Mouse (Mus musculus): ENCODE measurements around the gene Fbxl16.
"Not testable (repeated sequence)": the region's sequence is repeated elsewhere in the genome, so short reads cannot be mapped to it uniquely, and the experiment has no call there.

The Fbxl16 gene

GRCm38 (mm10) chr17:25795609-25796092 is 13.2 kb upstream of the Fbxl16 start, which contains the start of gene AC134908.4:
AC134908.4 (minus strand) TSS chr17:25795659.
- peak; percentile 60 for DNase-seq (ENCODE audit: low read depth)

DNA sequence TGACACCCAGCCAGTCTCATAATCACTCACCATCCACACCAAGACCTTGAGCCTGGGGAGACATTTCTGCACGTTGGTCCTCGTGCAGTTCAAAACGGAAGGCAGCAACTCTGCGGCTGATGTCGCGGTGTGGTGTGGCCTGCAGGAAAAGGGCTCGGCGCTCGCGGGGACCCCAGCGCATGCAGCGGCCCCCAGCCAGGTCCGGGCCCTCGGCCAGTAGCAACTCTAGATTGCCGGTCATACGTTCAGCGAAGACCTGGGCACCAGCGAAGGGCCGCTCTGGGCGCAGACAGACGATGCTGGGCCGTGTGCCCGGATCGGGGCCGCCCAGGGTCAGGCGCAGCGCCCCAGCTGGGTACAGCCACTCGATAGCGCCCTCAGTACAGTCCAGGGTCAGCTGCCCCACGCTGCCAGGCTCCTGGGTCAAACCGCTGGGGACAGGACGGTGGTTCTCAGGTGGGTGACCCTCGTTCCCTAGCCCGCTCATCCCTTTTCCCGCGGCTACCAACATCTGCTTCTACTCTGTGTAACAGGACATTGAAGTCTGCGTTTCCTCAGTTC is 12.6 kb upstream of the Fbxl16 start:
- DNase-seq (ENCODE audit: low read depth), result peak; percentile 35

- DNase-seq (ENCODE audit: low read depth), result peak; percentile 90
These were observed 11.9 kb upstream of the Fbxl16 start, which contains the start of gene Metrn for GRCm38 (mm10) chr17:25796951-25797369. Metrn (minus strand) TSS chr17:25797136.

DNA sequence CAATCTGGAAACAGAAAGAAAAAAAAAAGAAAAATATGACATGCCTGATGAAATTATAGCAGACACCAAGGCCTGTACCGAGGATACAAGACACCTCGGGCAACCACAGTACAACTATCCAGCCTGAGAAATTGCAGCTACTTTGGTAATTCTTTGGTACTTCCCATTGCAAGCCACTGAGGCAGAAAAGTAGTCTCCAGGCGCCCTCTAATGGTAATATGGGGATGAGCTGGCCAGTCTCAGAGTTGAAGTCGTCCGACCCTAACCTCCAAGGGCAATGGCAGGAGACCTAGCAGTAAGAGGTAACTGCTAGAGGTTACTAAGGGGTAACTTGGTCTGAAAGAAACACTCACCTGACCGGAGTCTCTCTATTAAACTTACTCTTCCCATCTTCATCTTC is 7.9 kb upstream of the Fbxl16 start:
- DNase-seq (ENCODE audit: low read depth), result peak; percentile 85

DNA sequence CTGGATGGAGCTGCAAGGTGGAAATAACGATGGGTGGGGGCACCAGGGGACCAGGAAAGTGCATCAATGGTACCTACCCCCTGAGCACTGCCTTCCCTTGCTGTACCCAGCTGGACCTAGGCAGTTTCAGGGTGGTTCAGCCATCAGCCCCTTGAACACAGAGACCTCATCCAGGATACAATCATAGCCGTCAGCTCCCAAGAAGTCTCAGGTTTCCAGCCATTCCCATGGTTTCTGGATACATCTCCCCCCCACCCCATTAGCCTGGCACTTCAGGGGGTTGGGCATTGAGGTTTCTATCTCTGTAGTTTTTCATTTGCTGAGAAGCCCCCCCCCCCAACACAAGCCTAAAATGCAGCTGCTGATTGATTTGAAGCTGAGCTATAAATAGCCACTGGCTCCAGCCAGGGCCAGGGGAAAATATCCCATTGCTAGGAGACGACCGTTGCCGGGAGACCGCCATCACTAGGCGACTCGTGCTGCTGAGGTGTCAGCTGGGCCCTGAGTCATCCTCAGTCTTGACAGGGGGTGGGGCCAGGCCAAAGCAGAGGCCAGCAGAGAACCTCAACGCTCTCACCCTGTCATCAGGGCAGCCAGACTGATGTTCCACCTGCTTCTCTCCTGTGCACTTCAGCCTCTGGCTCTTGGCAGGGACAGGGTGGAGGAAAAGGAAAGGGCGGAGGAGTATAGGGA is 5.9 kb upstream of the Fbxl16 start:
- DNase-seq (ENCODE audit: low read depth), result peak; percentile 93

GRCm38 (mm10) chr17:25806507-25806906 is 2.4 kb upstream of the Fbxl16 start:
- no peak for DNase-seq (ENCODE audit: low read depth)

DNA sequence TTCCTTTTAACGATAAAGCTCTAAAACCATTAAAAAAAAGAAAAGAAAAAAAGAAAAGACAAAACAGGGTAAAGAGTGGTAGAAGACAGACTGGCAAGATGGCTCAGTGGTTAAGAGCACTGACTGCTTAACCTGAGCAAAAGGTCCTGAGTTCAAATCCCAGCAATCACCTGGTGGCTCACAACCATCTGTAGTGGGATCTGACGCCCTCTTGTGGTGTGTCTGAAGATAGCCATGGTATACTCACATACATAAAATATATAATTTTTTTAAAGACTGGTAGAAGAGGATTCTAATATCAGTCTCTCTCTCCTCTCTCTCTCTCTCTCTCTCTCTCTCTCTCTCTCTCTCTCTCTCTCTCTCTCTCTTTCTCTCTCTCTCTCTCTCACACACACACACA is 1.4 kb upstream of the Fbxl16 start:
- not testable (repeated sequence) for DNase-seq (ENCODE audit: low read depth)

GRCm38 (mm10) chr17:25808028-25808427 is 857 bp upstream of the Fbxl16 start:
- DNase-seq (ENCODE audit: low read depth), result no peak

GRCm38 (mm10) chr17:25809606-25810340 is 888 bp downstream of the Fbxl16 start:
- DNase-seq (ENCODE audit: low read depth), result no peak

DNA sequence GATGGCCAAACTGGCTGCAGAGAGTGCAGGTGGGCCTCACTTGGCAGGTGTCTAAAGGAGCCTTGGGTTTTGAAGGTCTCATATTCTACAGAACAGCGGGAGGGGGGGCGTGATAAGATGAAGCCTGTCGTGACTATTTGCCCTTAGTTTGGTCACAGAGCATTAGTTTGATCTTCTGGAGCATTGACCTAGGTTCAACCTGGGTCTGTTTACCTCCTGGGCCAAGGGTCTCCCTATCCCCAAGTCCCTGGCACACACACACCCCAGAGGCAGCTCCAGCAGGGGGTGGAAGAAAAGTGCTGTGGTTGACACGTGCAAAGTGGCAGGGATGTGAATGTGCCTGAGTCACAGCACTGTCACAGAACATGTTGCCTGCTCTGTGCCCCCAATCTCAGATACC is 2.0 kb downstream of the Fbxl16 start:
- DNase-seq (ENCODE audit: low read depth), result no peak

DNA sequence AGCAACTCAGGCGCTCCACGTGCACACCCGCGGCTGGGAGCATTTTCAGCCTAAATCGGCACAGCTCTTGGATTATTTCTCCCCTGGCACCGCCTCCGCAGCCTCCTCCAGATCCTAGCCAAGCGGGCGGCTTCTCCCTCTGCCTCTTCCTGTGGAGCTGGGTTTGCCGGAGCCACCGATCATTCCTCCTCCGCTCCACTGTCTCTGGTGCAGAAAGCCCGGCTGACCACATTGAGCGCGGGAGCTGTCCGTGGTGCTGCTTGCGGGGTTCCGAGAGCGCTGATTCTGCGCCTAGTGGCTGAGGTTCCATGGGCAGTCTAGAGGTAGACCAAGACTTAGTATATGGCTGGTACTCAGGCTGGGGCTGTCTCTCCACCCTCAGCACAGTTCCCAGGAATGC is 4.6 kb downstream of the Fbxl16 start:
- peak; percentile 94 for DNase-seq (ENCODE audit: low read depth)

GRCm38 (mm10) chr17:25817662-25818061 is 8.8 kb downstream of the Fbxl16 start:
- DNase-seq (ENCODE audit: low read depth), result no peak

DNA sequence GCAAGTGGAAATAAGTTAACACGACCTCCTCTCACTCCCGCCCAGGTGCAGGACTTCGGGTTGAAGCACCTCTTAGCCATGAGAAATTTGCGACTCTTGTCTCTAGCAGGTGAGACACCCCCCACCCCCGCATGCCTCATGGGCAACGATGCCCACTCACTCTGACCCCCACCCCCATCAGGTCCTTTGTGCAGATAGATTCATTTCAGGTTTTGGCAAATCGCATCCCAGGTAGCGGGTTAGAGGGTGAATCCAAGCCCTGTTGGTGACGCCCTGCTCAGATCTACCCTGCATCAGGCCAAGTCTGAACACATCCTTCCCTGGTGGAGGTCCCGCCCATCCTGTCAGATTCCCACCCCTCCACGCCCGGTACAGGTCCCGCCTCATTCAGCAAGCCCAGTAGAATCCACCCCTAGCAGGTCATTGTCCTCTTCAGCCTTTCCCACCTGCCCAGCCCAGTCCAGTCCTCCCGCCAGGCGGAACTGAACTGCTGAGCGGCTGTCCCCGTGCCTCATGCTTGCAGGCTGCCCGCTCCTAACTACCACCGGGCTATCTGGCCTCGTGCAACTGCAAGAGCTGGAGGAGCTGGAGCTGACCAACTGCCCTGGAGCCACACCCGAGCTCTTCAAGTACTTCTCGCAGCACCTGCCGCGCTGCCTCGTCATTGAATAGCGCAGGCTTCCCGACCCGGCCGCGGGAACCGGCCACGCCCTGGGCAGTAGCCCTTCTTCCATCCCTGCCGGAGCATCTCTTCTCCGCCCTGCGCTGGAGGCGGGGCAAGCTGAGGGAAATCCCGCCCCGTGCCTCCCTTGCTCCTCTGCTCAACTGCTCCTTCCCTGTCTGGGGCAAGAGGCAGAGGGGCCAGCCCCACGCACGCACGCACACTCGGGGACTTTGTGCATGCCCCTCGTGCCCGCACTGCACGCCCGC is 10.2 kb downstream of the Fbxl16 start:
- DNase-seq (ENCODE audit: low read depth), result no peak

DNA sequence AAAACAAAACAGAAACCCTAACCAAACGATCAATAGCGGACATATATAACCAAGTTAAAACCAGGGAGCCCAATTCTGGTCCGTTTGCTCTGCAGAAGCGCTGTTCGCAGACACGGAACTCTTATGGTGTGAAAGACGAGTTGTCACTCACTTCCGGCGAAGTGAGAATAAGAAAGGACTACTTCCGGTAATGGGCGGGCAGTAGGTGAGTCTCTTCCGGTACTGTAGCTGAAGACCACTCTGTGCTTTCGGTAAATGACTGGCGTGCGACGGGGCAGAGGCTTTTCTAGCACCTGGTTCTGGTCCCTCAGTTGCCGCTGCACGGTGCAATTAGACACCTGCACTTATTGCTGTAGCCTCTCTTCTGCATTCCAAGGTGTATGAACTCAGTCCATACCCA is 14.6 kb downstream of the Fbxl16 start, which contains the start of gene Wdr24:
Gene Wdr24, plus strand, starts transcription at position 176 of the 400 bp plus-strand sequence.
- DNase-seq (ENCODE audit: low read depth), result peak; percentile 93

- no peak for DNase-seq (ENCODE audit: low read depth)
These were observed 15.7 kb downstream of the Fbxl16 start for GRCm38 (mm10) chr17:25824362-25825142.

GRCm38 (mm10) chr17:25825311-25825710 is 16.4 kb downstream of the Fbxl16 start:
- DNase-seq (ENCODE audit: low read depth), result no peak

DNA sequence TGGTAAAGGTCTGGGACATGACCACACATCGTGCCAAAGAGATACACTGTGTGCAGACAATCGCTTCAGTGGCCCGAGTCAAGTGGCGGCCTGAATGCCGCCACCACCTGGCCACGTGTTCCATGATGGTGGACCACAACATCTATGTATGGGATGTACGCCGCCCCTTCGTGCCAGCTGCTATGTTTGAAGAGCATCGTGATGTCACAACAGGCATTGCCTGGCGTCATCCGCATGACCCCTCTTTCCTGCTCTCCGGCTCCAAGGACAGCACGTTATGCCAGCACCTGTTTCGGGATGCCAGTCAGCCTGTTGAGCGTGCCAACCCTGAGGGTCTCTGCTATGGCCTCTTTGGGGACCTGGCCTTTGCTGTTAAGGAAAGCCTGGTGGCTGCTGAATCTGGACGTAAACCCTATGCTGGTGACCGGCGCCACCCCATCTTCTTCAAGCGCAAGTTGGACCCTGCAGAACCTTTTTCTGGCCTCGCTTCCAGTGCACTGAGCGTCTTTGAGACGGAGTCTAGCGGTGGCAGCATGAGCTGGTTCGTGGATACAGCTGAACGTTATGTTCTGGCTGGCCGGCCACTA is 17.2 kb downstream of the Fbxl16 start:
- no peak for DNase-seq (ENCODE audit: low read depth)

GRCm38 (mm10) chr17:25827011-25827410 is 18.1 kb downstream of the Fbxl16 start:
- no peak for DNase-seq (ENCODE audit: low read depth)

DNA sequence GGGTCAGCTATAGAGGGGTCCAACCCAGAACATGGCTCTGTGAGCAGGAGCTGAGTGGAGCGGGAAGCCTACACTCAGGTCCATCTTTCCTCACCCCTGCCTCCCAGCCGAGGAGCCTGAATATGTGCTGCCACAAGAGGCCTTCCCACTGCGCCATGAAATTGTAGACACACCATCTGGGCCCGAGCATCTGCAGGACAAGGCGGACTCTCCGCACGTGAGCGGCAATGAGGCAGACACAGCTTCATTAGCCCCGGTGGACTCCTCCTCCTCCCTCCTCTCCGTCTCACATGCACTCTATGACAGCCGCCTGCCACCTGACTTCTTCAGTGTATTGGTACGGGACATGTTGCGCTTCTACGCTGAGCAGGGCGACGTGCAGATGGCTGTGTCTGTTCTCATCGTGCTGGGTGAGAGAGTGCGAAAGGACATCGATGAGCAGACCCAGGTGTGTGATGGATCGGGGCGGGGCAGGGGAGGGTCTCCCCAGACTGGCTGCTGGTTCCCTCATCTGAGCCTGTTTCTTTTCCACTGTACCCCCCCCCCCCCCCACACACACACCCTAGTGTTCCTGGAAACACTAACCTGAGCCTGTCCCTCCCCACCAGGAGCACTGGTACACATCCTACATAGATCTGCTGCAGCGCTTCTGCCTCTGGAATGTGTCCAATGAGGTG is 18.8 kb downstream of the Fbxl16 start:
- DNase-seq (ENCODE audit: low read depth), result no peak

DNA sequence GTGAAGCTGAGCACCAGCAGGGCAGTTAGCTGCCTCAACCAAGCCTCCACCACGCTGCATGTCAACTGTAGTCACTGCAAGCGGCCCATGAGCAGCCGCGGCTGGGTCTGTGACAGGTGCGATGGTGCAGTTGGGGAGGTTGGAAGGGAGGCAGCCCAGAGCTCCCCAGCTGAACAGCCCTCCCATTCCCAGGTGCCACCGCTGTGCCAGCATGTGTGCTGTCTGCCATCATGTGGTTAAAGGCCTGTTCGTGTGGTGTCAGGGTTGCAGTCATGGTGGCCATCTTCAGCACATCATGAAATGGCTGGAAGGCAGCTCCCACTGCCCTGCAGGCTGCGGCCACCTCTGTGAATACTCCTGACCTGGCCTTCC is 19.3 kb downstream of the Fbxl16 start:
- no peak for DNase-seq (ENCODE audit: low read depth)
